Mouse (Mus musculus) testis, adult 2 months (tissue): Measurements from ENCODE around the gene Xylb.

ENCODE experiments used
- CTCF ChIP-seq: fragments of 200-500 bp; IDR thresholded peaks from 2 replicates; pipeline ENCODE4 v1.5.1; 2012; ENCODE audit warnings: low read depth, mild to moderate bottlenecking, inconsistent platforms, low read length, moderate library complexity; ENCODE audit not compliant: control insufficient read depth, insufficient read depth, insufficient replicate concordance
- POLR2A ChIP-seq: fragments of 200-500 bp; IDR thresholded peaks from 2 replicates; pipeline ENCODE4 v1.6.1; 2012; ENCODE audit warnings: low read depth, mild to moderate bottlenecking, inconsistent platforms, low read length, moderate library complexity; ENCODE audit not compliant: control insufficient read depth

DNA sequence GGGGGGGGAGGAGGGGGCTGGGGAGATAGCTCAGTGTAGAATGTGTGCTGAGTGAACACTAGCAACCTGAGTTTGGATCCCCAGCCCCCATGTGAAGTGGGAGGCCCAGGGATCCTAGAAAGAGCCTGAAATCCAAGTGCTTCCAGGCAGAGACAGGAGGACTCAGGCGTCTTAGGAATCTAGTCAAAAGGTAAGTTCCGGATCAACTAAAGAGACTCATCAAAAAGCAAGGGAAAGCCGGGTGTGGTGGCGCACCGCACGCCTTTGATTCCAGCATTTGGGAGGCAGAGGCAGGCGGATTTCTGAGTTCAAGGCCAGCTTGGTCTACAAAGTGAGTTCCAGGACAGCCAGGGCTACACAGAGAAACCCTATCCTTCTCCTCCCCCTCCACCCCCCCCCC lies 36.7 kb upstream of the Xylb start:
- TF ChIP-seq CTCF: no peak
- no peak for TF ChIP-seq POLR2A
